ENCODE assay signal across 15 mouse cellular contexts in genomic region chr13:57722329-57722936, GRCm38 (mm10).
A peak's percentile ranks its signal among the peaks of the same experiment; 100 is the strongest.
DNase-seq lines count a peak whose midpoint lies in the region; ATAC-seq lines count a peak whose summit lies in the region.
"Had no signal": no experiment of that assay in that cellular context is flagged by ENCODE, and none has a peak within 500 bp of the region (broad histone marks: within the 10 kb centered on the region; RNA-seq: fewer than 3 reads in every experiment).

No protein-coding gene starts in this region.

- no peaks in the 10 kb centered on the region for H3K9me3 ChIP-seq in midbrain, embryonic 12.5 days
- H3K9me3 ChIP-seq in midbrain, embryonic 10.5 days (replicated peaks) = no peaks in the 10 kb centered on the region
- H3K9me3 ChIP-seq in hindbrain, embryonic 16.5 days (ENCODE audit: control insufficient read depth, low read length) = no peaks in the 10 kb centered on the region
- H3K9me3 ChIP-seq: heart, embryonic 15.5 days; kidney, embryonic 15.5 days; limb, embryonic 13.5 days; stomach, embryonic 15.5 days had no signal

- H3K27me3 ChIP-seq in midbrain, embryonic 12.5 days = no peaks in the 10 kb centered on the region
- peaks cover 8% of the 10 kb centered on the region; the same call in 1 of the 2 replicates for H3K27me3 ChIP-seq in midbrain, embryonic 10.5 days (ENCODE audit: low read depth, poor library complexity, severe bottlenecking)
- no peaks in the 10 kb centered on the region for H3K27me3 ChIP-seq in hindbrain, embryonic 16.5 days (replicated peaks; ENCODE audit: control insufficient read depth, insufficient read depth, low read length)
- H3K27me3 ChIP-seq: heart, embryonic 15.5 days; kidney, embryonic 15.5 days; Patski; stomach, embryonic 15.5 days had no signal

- no peak overlapping the region for H3K4me3 ChIP-seq in midbrain, embryonic 12.5 days
- no peak overlapping the region for H3K4me3 ChIP-seq in midbrain, embryonic 10.5 days
- no peak overlapping the region for H3K4me3 ChIP-seq in hindbrain, embryonic 16.5 days (ENCODE audit: low read length)
- H3K4me3 ChIP-seq: heart, embryonic 15.5 days; kidney, embryonic 15.5 days; limb, embryonic 13.5 days; stomach, embryonic 15.5 days had no signal

- peak overlapping the region; percentile 7; the same call in 1 of the 2 replicates for H3K4me2 ChIP-seq in midbrain, embryonic 12.5 days (replicated peaks)
- H3K4me2 ChIP-seq in hindbrain, embryonic 16.5 days (ENCODE audit: low read length) = no peak overlapping the region
- H3K4me2 ChIP-seq: heart, embryonic 15.5 days; kidney, embryonic 15.5 days; limb, embryonic 13.5 days; stomach, embryonic 15.5 days had no signal

- peaks cover 2% of the 10 kb centered on the region; the same call in 1 of the 2 replicates for H3K4me1 ChIP-seq in midbrain, embryonic 12.5 days
- peaks cover 21% of the 10 kb centered on the region for H3K4me1 ChIP-seq in midbrain, embryonic 10.5 days
- H3K4me1 ChIP-seq in hindbrain, embryonic 16.5 days (ENCODE audit: control insufficient read depth, insufficient read depth, low read depth, low read length) = peaks cover 17% of the 10 kb centered on the region
- H3K4me1 ChIP-seq: heart, embryonic 15.5 days; stomach, embryonic 15.5 days had no signal

- peak; percentile 45 for DNase-seq in cerebellum, adult 11 months
- no peak for DNase-seq in cerebellum, postnatal 4 days (ENCODE audit: low spot score in 2 of 2)
- DNase-seq in midbrain, embryonic 10.5 days (ENCODE audit: low spot score) = no peak
- DNase-seq in retina, postnatal 1 day = peak; percentile 65
- DNase-seq in adrenal gland, adult 18-20 months (ENCODE audit: low spot score in 2 of 2) = no peak
- no peak for DNase-seq in embryo, embryonic 9.5 days (ENCODE audit: extremely low spot score)
- DNase-seq: embryo, embryonic 11 days; thymus, postnatal 36 days had no signal

- H3K9ac ChIP-seq in midbrain, embryonic 12.5 days (replicated peaks) = no peak overlapping the region
- H3K9ac ChIP-seq in hindbrain, embryonic 16.5 days (ENCODE audit: low read depth, low read length) = no peak overlapping the region
- H3K9ac ChIP-seq: heart, embryonic 15.5 days; kidney, embryonic 15.5 days; limb, embryonic 13.5 days; stomach, embryonic 15.5 days had no signal

- 66% methylated on average over 17 of the region's 17 CpGs for WGBS in midbrain, embryonic 12.5 days
- 85% methylated on average over 17 of the region's 17 CpGs for WGBS in midbrain, embryonic 10.5 days
- WGBS in hindbrain, embryonic 16.5 days = 48% methylated on average over 17 of the region's 17 CpGs

- no peaks in the 10 kb centered on the region for H3K36me3 ChIP-seq in midbrain, embryonic 12.5 days
- H3K36me3 ChIP-seq in midbrain, embryonic 10.5 days = no peaks in the 10 kb centered on the region
- H3K36me3 ChIP-seq in hindbrain, embryonic 16.5 days (ENCODE audit: control insufficient read depth, insufficient read depth, low read length) = no peaks in the 10 kb centered on the region
- H3K36me3 ChIP-seq: heart, embryonic 15.5 days; kidney, embryonic 15.5 days; limb, embryonic 13.5 days; stomach, embryonic 15.5 days had no signal

- 0 out of 2 replicates have a peak overlapping the region, but pooled peaks have one; percentile 4 for H3K27ac ChIP-seq in midbrain, embryonic 12.5 days (replicated peaks)
- H3K27ac ChIP-seq in midbrain, embryonic 10.5 days (replicated peaks) = no peak overlapping the region
- H3K27ac ChIP-seq in hindbrain, embryonic 16.5 days (ENCODE audit: low read depth, low read length) = peak overlapping the region; percentile 20; the same call in 1 of the 2 replicates
- H3K27ac ChIP-seq: heart, embryonic 15.5 days; kidney, embryonic 15.5 days; limb, embryonic 13.5 days; stomach, embryonic 15.5 days had no signal

- no peak for ATAC-seq in midbrain, embryonic 12.5 days (ENCODE audit: low FRiP score, low read depth)
- peak; percentile 46 for ATAC-seq in hindbrain, embryonic 16.5 days
- ATAC-seq: Patski had no signal

Comparison
In these comparisons a context has a peak if more than half of its experiments do, and no peak if none do; other contexts are left out.
1. DNase-seq: peak in cerebellum, adult 11 months (single experiment) and retina, postnatal 1 day (single experiment); none in cerebellum, postnatal 4 days (0 of 2), midbrain, embryonic 10.5 days (single experiment), adrenal gland, adult 18-20 months (0 of 2) and embryo, embryonic 9.5 days (single experiment).